Mouse (Mus musculus): ENCODE measurements around the gene Naa16. TPM values are rescaled to one million over a fixed set of nuclear protein-coding genes. Genes with fewer than 3 reads are reported as not detected.
A peak's percentile ranks its signal among the peaks of the same experiment; 100 is the strongest.

Naa16 gene
- polyA plus RNA-seq, 1 experiment from 2014 or later: 40.7 TPM

- 69% methylated on average over 2 of the region's 2 CpGs for WGBS
- no peak for ATAC-seq (replicated peaks; ENCODE audit: low FRiP score, low TSS enrichment, low read depth)
Observed at GRCm38 (mm10) chr14:79358055-79358454, 32.5 kb downstream of the Naa16 start.

GRCm38 (mm10) chr14:79346384-79346783 lies 44.2 kb downstream of the Naa16 start:
- H3K4me3 ChIP-seq (ENCODE audit: low read depth, low read length): no peak overlapping the region
- ATAC-seq (replicated peaks; ENCODE audit: low FRiP score, low TSS enrichment, low read depth) (no peak), DNase-seq (ENCODE audit: low spot score) (no peak)
- H3K4me2 ChIP-seq (ENCODE audit: low read length): no peak overlapping the region
- H3K9me3 ChIP-seq (ENCODE audit: control insufficient read depth, low read length): 0 out of 2 replicates have a peak, but pooled peaks cover 2% of the 10 kb centered on the region
- H3K4me1 ChIP-seq (replicated peaks; ENCODE audit: control insufficient read depth, insufficient read depth, low read length): no peaks in the 10 kb centered on the region
- no peaks in the 10 kb centered on the region for H3K27me3 ChIP-seq (replicated peaks; ENCODE audit: control insufficient read depth, insufficient read depth, low read length)
- H3K9ac ChIP-seq (ENCODE audit: low read length): no peak overlapping the region
- WGBS: 73% methylated on average over 3 of the region's 3 CpGs
- no peak overlapping the region for H3K27ac ChIP-seq (ENCODE audit: low read depth)
- peaks cover 81% of the 10 kb centered on the region for H3K36me3 ChIP-seq (ENCODE audit: control insufficient read depth, insufficient read depth, low read length)

More at GRCm38 (mm10) chr14:79358055-79358454, 32.5 kb downstream of the Naa16 start:
- H3K9ac ChIP-seq (ENCODE audit: low read length): no peak overlapping the region
- H3K9me3 ChIP-seq (ENCODE audit: control insufficient read depth, low read length): no peaks in the 10 kb centered on the region
- H3K27me3 ChIP-seq (replicated peaks; ENCODE audit: control insufficient read depth, insufficient read depth, low read length): no peaks in the 10 kb centered on the region
- no peak overlapping the region for H3K4me3 ChIP-seq (ENCODE audit: low read depth, low read length)
- H3K27ac ChIP-seq (ENCODE audit: low read depth): no peak overlapping the region
- no peak for DNase-seq (ENCODE audit: low spot score)
- H3K36me3 ChIP-seq (ENCODE audit: control insufficient read depth, insufficient read depth, low read length): peaks cover 60% of the 10 kb centered on the region
- no peak overlapping the region for H3K4me2 ChIP-seq (ENCODE audit: low read length)
- no peaks in the 10 kb centered on the region for H3K4me1 ChIP-seq (replicated peaks; ENCODE audit: control insufficient read depth, insufficient read depth, low read length)

GRCm38 (mm10) chr14:79335613-79336012 lies 55.0 kb downstream of the Naa16 start:
- no peak overlapping the region for H3K4me3 ChIP-seq (ENCODE audit: low read depth, low read length)
- H3K36me3 ChIP-seq (ENCODE audit: control insufficient read depth, insufficient read depth, low read length): peaks cover 70% of the 10 kb centered on the region
- H3K27me3 ChIP-seq (replicated peaks; ENCODE audit: control insufficient read depth, insufficient read depth, low read length): no peaks in the 10 kb centered on the region
- H3K4me2 ChIP-seq (ENCODE audit: low read length): no peak overlapping the region
- no peak overlapping the region for H3K27ac ChIP-seq (ENCODE audit: low read depth)
- no peak for DNase-seq (ENCODE audit: low spot score)
- H3K9me3 ChIP-seq (ENCODE audit: control insufficient read depth, low read length): no peaks in the 10 kb centered on the region
- ATAC-seq (replicated peaks; ENCODE audit: low FRiP score, low TSS enrichment, low read depth): no peak
- H3K9ac ChIP-seq (ENCODE audit: low read length): no peak overlapping the region
- 92% methylated on average over 3 of the region's 3 CpGs for WGBS
- H3K4me1 ChIP-seq (replicated peaks; ENCODE audit: control insufficient read depth, insufficient read depth, low read length): peaks cover 8% of the 10 kb centered on the region; the same call in 1 of the 2 replicates

- no peaks in the 10 kb centered on the region for H3K9me3 ChIP-seq (ENCODE audit: control insufficient read depth, low read length)
- ATAC-seq (replicated peaks; ENCODE audit: low FRiP score, low TSS enrichment, low read depth) (no peak), DNase-seq (ENCODE audit: low spot score) (no peak)
- H3K4me3 ChIP-seq (ENCODE audit: low read depth, low read length): no peak overlapping the region
- 80% methylated on average over 7 of the region's 7 CpGs for WGBS
- H3K4me2 ChIP-seq (ENCODE audit: low read length): no peak overlapping the region
- H3K27ac ChIP-seq (ENCODE audit: low read depth): no peak overlapping the region
- H3K9ac ChIP-seq (ENCODE audit: low read length): no peak overlapping the region
- peaks cover 42% of the 10 kb centered on the region for H3K36me3 ChIP-seq (ENCODE audit: control insufficient read depth, insufficient read depth, low read length)
- H3K4me1 ChIP-seq (replicated peaks; ENCODE audit: control insufficient read depth, insufficient read depth, low read length): peaks cover 8% of the 10 kb centered on the region; the same call in 1 of the 2 replicates
- H3K27me3 ChIP-seq (replicated peaks; ENCODE audit: control insufficient read depth, insufficient read depth, low read length): no peaks in the 10 kb centered on the region
Observed at GRCm38 (mm10) chr14:79331936-79332335, 58.6 kb downstream of the Naa16 start.

GRCm38 (mm10) chr14:79330944-79331561 lies 59.5 kb downstream of the Naa16 start:
- H3K4me1 ChIP-seq (replicated peaks; ENCODE audit: control insufficient read depth, insufficient read depth, low read length): peaks cover 8% of the 10 kb centered on the region; the same call in 1 of the 2 replicates
- WGBS: 45% methylated on average over 16 of the region's 16 CpGs
- DNase-seq (ENCODE audit: low spot score): no peak

GRCm38 (mm10) chr14:79327033-79327432 lies 63.5 kb downstream of the Naa16 start:
- WGBS: 32% methylated on average over 5 of the region's 5 CpGs
- ATAC-seq (replicated peaks; ENCODE audit: low FRiP score, low TSS enrichment, low read depth): no peak

More at GRCm38 (mm10) chr14:79330944-79331561, 59.5 kb downstream of the Naa16 start:
- H3K27me3 ChIP-seq (replicated peaks; ENCODE audit: control insufficient read depth, insufficient read depth, low read length): no peaks in the 10 kb centered on the region
- H3K9ac ChIP-seq (ENCODE audit: low read length): no peak overlapping the region
- peaks cover 33% of the 10 kb centered on the region for H3K36me3 ChIP-seq (ENCODE audit: control insufficient read depth, insufficient read depth, low read length)
- H3K4me3 ChIP-seq (ENCODE audit: low read depth, low read length): no peak overlapping the region
- ATAC-seq (replicated peaks; ENCODE audit: low FRiP score, low TSS enrichment, low read depth): peak; percentile 17; the same call in 1 of the 2 replicates
- H3K27ac ChIP-seq (ENCODE audit: low read depth): no peak overlapping the region
- no peaks in the 10 kb centered on the region for H3K9me3 ChIP-seq (ENCODE audit: control insufficient read depth, low read length)
- H3K4me2 ChIP-seq (ENCODE audit: low read length): peak overlapping the region; percentile 33

GRCm38 (mm10) chr14:79324112-79324840 lies 66.3 kb downstream of the Naa16 start:
- H3K9ac ChIP-seq (ENCODE audit: low read length): no peak overlapping the region
- no peak overlapping the region for H3K27ac ChIP-seq (ENCODE audit: low read depth)
- no peaks in the 10 kb centered on the region for H3K27me3 ChIP-seq (replicated peaks; ENCODE audit: control insufficient read depth, insufficient read depth, low read length)
- H3K9me3 ChIP-seq (ENCODE audit: control insufficient read depth, low read length): no peaks in the 10 kb centered on the region
- H3K4me1 ChIP-seq (replicated peaks; ENCODE audit: control insufficient read depth, insufficient read depth, low read length): no peaks in the 10 kb centered on the region
- H3K36me3 ChIP-seq (ENCODE audit: control insufficient read depth, insufficient read depth, low read length): 0 out of 2 replicates have a peak, but pooled peaks cover 3% of the 10 kb centered on the region
- H3K4me2 ChIP-seq (ENCODE audit: low read length): no peak overlapping the region
- WGBS: 82% methylated on average over 10 of the region's 10 CpGs
- ATAC-seq (replicated peaks; ENCODE audit: low FRiP score, low TSS enrichment, low read depth) (no peak), DNase-seq (ENCODE audit: low spot score) (no peak)
- H3K4me3 ChIP-seq (ENCODE audit: low read depth, low read length): no peak overlapping the region

More at GRCm38 (mm10) chr14:79327033-79327432, 63.5 kb downstream of the Naa16 start:
- Histone ChIP-seq H3K9me3 (ENCODE audit: control insufficient read depth, low read length) (no peaks in the 10 kb centered on the region), H3K4me3 (ENCODE audit: low read depth, low read length) (no peak overlapping the region), H3K27me3 (replicated peaks; ENCODE audit: control insufficient read depth, insufficient read depth, low read length) (no peaks in the 10 kb centered on the region), H3K9ac (ENCODE audit: low read length) (no peak overlapping the region), H3K27ac (ENCODE audit: low read depth) (no peak overlapping the region), H3K4me1 (replicated peaks; ENCODE audit: control insufficient read depth, insufficient read depth, low read length) (peaks cover 8% of the 10 kb centered on the region; the same call in 1 of the 2 replicates), H3K36me3 (ENCODE audit: control insufficient read depth, insufficient read depth, low read length) (0 out of 2 replicates have a peak, but pooled peaks cover 3% of the 10 kb centered on the region), H3K4me2 (ENCODE audit: low read length) (no peak overlapping the region)
- DNase-seq (ENCODE audit: low spot score): no peak

- Histone ChIP-seq H3K9me3 (ENCODE audit: control insufficient read depth, low read length) (no peaks in the 10 kb centered on the region), H3K4me2 (ENCODE audit: low read length) (no peak overlapping the region), H3K27ac (ENCODE audit: low read depth) (no peak overlapping the region), H3K4me3 (ENCODE audit: low read depth, low read length) (no peak overlapping the region), H3K36me3 (ENCODE audit: control insufficient read depth, insufficient read depth, low read length) (no peaks in the 10 kb centered on the region), H3K4me1 (replicated peaks; ENCODE audit: control insufficient read depth, insufficient read depth, low read length) (no peaks in the 10 kb centered on the region), H3K27me3 (replicated peaks; ENCODE audit: control insufficient read depth, insufficient read depth, low read length) (no peaks in the 10 kb centered on the region), H3K9ac (ENCODE audit: low read length) (no peak overlapping the region)
- DNase-seq (ENCODE audit: low spot score): no peak
- no peak for ATAC-seq (replicated peaks; ENCODE audit: low FRiP score, low TSS enrichment, low read depth)
- 88% methylated on average over 5 of the region's 5 CpGs for WGBS
Observed at GRCm38 (mm10) chr14:79321881-79322280, 68.7 kb downstream of the Naa16 start.

All from intestine, embryonic 14.5 days (tissue).